Mouse (Mus musculus) embryonic fibroblast, embryonic 13.5 days (primary cell): Measurements from ENCODE around the gene Cxcr6.

Experiments used
- CTCF ChIP-seq: IDR thresholded peaks from 2 replicates; pipeline ENCODE4 v1.5.1; 2011; ENCODE audit warnings: mild to moderate bottlenecking, control low read depth, low read length, moderate library complexity, borderline replicate concordance; ENCODE audit not compliant: insufficient read depth
- POLR2A ChIP-seq: IDR thresholded peaks from 2 replicates; pipeline ENCODE4 v1.6.1; 2011; ENCODE audit warnings: low read depth, mild to moderate bottlenecking, control low read depth, low read length, moderate library complexity

GRCm38 (mm10) chr9:123811831-123812230 is 5.6 kb downstream of the Cxcr6 start:
- TF ChIP-seq POLR2A, result no peak
- no peak for TF ChIP-seq CTCF
